Mouse (Mus musculus) ES-E14 (cell line): ENCODE data around the gene B430218F22Rik. TPM values are rescaled to one million over a fixed set of nuclear protein-coding genes. Genes with fewer than 3 reads are reported as not detected.
A peak's percentile ranks its signal among the peaks of the same experiment; 100 is the strongest.
"Not testable (repeated sequence)": the region's sequence is repeated elsewhere in the genome, so short reads cannot be mapped to it uniquely, and the experiment has no call there.

Source experiments
- DNase-seq: peaks from one replicate; pipeline ENCODE4 v3.0.0-alpha.2; 2013; ENCODE audit warnings: low read depth, low spot score
- H3K27ac ChIP-seq: 2 replicates; pipeline ENCODE4 v1.5.1; 2012; ENCODE audit warnings: low read depth, mild to moderate bottlenecking, low read length, moderate library complexity, mixed read lengths; ENCODE audit not compliant: poor library complexity, insufficient read depth, severe bottlenecking
- H3K36me3 ChIP-seq: 2 replicates; pipeline ENCODE4 v1.6.1; 2012; ENCODE audit warnings: mild to moderate bottlenecking, low read length, moderate library complexity, mixed read lengths; ENCODE audit not compliant: control insufficient read depth, poor library complexity, insufficient read depth, severe bottlenecking
- H3K4me1 ChIP-seq, 2 experiments: fragments of 150-350 bp in 1 of 2; sonication (generic) in 1 of 2; 2 replicates each; pipeline ENCODE4 v1.6.1; 2012; ENCODE audit warnings: low read length in 2 of 2, mild to moderate bottlenecking in 1 of 2, mixed read lengths in 1 of 2; ENCODE audit not compliant: control insufficient read depth in 2 of 2, insufficient read depth in 2 of 2, poor library complexity in 1 of 2
- H3K4me3 ChIP-seq, 2 experiments: fragments of 150-350 bp in 1 of 2; sonication (generic) in 1 of 2; 2 replicates each; pipeline ENCODE4 v1.5.1; 2012; ENCODE audit warnings: low read length in 2 of 2, low read depth in 1 of 2, mild to moderate bottlenecking in 1 of 2, mixed read lengths in 1 of 2; ENCODE audit not compliant: insufficient read depth in 1 of 2, poor library complexity in 1 of 2, severe bottlenecking in 1 of 2
- H3K9ac ChIP-seq: 2 replicates; pipeline ENCODE4 v1.6.1; 2012; ENCODE audit warnings: low read depth, mild to moderate bottlenecking, low read length, mixed read lengths; ENCODE audit not compliant: poor library complexity, insufficient read depth, severe bottlenecking
- H3K9me3 ChIP-seq: fragments of 150-350 bp; sonication (generic); 2 replicates; pipeline ENCODE4 v1.6.1; 2012; ENCODE audit warnings: low read depth, mild to moderate bottlenecking, low read length; ENCODE audit not compliant: control insufficient read depth, insufficient read depth
- CHD2 ChIP-seq: IDR thresholded peaks from 2 replicates; pipeline ENCODE4 v1.6.1; 2014; ENCODE audit warnings: mild to moderate bottlenecking, low read depth, low read length, inconsistent platforms
- HCFC1 ChIP-seq: IDR thresholded peaks from 2 replicates; pipeline ENCODE4 v1.6.1; 2012; ENCODE audit warnings: low read length, inconsistent platforms, borderline replicate concordance; ENCODE audit not compliant: insufficient read depth
- MAFK ChIP-seq: IDR thresholded peaks from 2 replicates; pipeline ENCODE4 v1.6.1; 2014; ENCODE audit warnings: mild to moderate bottlenecking, low read depth, low read length, inconsistent platforms; ENCODE audit not compliant: insufficient read depth
- ZC3H11A ChIP-seq: IDR thresholded peaks from 2 replicates; pipeline ENCODE4 v1.6.1; 2012; ENCODE audit warnings: low read depth, mild to moderate bottlenecking, inconsistent platforms, low read length, borderline replicate concordance
- ZNF384 ChIP-seq: IDR thresholded peaks from 2 replicates; pipeline ENCODE4 v1.6.1; 2012; ENCODE audit warnings: low read depth, low read length, inconsistent platforms
- in situ Hi-C, 2 experiments: fragments of 600-800 bp; cut with MboI; formaldehyde crosslinking; loops; one replicate each; pipeline ENCODE4 v1.15.1; 2025; ENCODE audit warnings: low sequenced_read_pairs in 2 of 2, inconsistent platforms in 1 of 2; ENCODE audit not compliant: unreplicated experiment in 2 of 2
- total RNA-seq: library from RNA; depleted of rRNA; stranded (reverse); fragments of 300-350 nt; gene quantifications from 2 replicates; pipeline ENCODE4 v1.2.3, GENCODE M21; 2012

The B430218F22Rik gene
- total RNA-seq, 1 experiment, result 3.0 TPM

GRCm38 (mm10) chr13:118365774-118366173 lies 20.7 kb upstream of the B430218F22Rik start:
- Histone ChIP-seq H3K9ac (no peak overlapping the region), H3K36me3 (no peaks in the 10 kb centered on the region), H3K9me3 (no peaks in the 10 kb centered on the region), H3K4me1 (no peaks in the 10 kb centered on the region; a peak in 1 of 4 replicates), H3K4me3 (no peak overlapping the region), H3K27ac (no peak overlapping the region)
- no peak for TF ChIP-seq ZC3H11A
- no peak for TF ChIP-seq HCFC1
- no peak for TF ChIP-seq CHD2
- no peak for TF ChIP-seq MAFK
- no peak for TF ChIP-seq ZNF384
- DNase-seq, result no peak
- in situ Hi-C loops, result no loop called here

- in situ Hi-C loops, result no loop called here
- no peak overlapping the region for H3K4me3 ChIP-seq
- DNase-seq, result no peak
- no peak for TF ChIP-seq ZNF384
- TF ChIP-seq ZC3H11A, result no peak
- TF ChIP-seq CHD2, result no peak
- TF ChIP-seq MAFK, result no peak
- no peak for TF ChIP-seq HCFC1
- H3K27ac ChIP-seq, result no peak overlapping the region
- H3K36me3 ChIP-seq, result peaks cover 3% of the 10 kb centered on the region; the same call in 1 of the 2 replicates
- no peaks in the 10 kb centered on the region for H3K9me3 ChIP-seq
- H3K4me1 ChIP-seq, result no peaks in the 10 kb centered on the region
- no peak overlapping the region for H3K9ac ChIP-seq
These were observed 13.6 kb upstream of the B430218F22Rik start for GRCm38 (mm10) chr13:118372871-118373270.

- TF ChIP-seq CHD2 (no peak), ZC3H11A (peak; percentile 15; the same call in 1 of the 2 replicates)
- Histone ChIP-seq H3K4me1 (no peaks in the 10 kb centered on the region), H3K4me3 (no peak overlapping the region), H3K9ac (no peak overlapping the region), H3K36me3 (peaks cover 25% of the 10 kb centered on the region), H3K27ac (no peak overlapping the region), H3K9me3 (no peaks in the 10 kb centered on the region)
- DNase-seq, result peak; percentile 61
- in situ Hi-C loops, result no loop called here
These were observed 7.3 kb upstream of the B430218F22Rik start for GRCm38 (mm10) chr13:118379155-118379554.

GRCm38 (mm10) chr13:118380381-118380780 lies 6.0 kb upstream of the B430218F22Rik start:
- H3K4me3 ChIP-seq, result no peak overlapping the region
- no peak overlapping the region for H3K9ac ChIP-seq
- H3K9me3 ChIP-seq, result no peaks in the 10 kb centered on the region
- no peak for DNase-seq
- TF ChIP-seq MAFK, result no peak
- no peak for TF ChIP-seq ZNF384
- TF ChIP-seq ZC3H11A, result no peak
- TF ChIP-seq CHD2, result no peak
- TF ChIP-seq HCFC1, result no peak
- no peak overlapping the region for H3K27ac ChIP-seq
- in situ Hi-C loops, result no loop called here
- no peaks in the 10 kb centered on the region for H3K4me1 ChIP-seq
- peaks cover 25% of the 10 kb centered on the region for H3K36me3 ChIP-seq

- H3K27ac ChIP-seq, DNase-seq, in situ Hi-C loops, H3K4me1 ChIP-seq, H3K9me3 ChIP-seq: not testable (repeated sequence)
- peak overlapping the region; percentile 76 to 95 for H3K4me3 ChIP-seq
- H3K36me3 ChIP-seq, result peaks cover 11% of the 10 kb centered on the region
- H3K9ac ChIP-seq, result peak overlapping the region; percentile 59; the same call in 1 of the 2 replicates
These were observed 995 bp downstream of the B430218F22Rik start for GRCm38 (mm10) chr13:118387448-118387801.
